Mouse (Mus musculus) layer of hippocampus, adult 2 months (tissue): ENCODE measurements around the gene Slc9a2. TPM values are rescaled to one million over a fixed set of nuclear protein-coding genes. Genes with fewer than 3 reads are reported as not detected.
A peak's percentile ranks its signal among the peaks of the same experiment; 100 is the strongest.
"Not testable (repeated sequence)": the region's sequence is repeated elsewhere in the genome, so short reads cannot be mapped to it uniquely, and the experiment has no call there.

Experiments used
- DNase-seq, 2 experiments: peaks; one replicate each; pipeline ENCODE4 v3.0.0; 2022; ENCODE audit warnings: low spot score in 2 of 2
- H3K27ac ChIP-seq: fragments of 200-600 bp; 2 replicates; pipeline ENCODE4 v1.8.1; 2022
- H3K4me3 ChIP-seq: fragments of 200-600 bp; 2 replicates; pipeline ENCODE4 v1.8.1; 2022; ENCODE audit warnings: mild to moderate bottlenecking
- CTCF ChIP-seq: fragments of 200-600 bp; conservative IDR thresholded peaks from 2 replicates; pipeline ENCODE4 v1.8.1; 2022; ENCODE audit warnings: antibody characterized with exemption, mild to moderate bottlenecking, moderate library complexity
- total RNA-seq, 2 experiments: library from RNA; stranded (reverse); gene quantifications; 2 replicates each; pipeline ENCODE4 v1.2.3; 2021

Slc9a2 gene
- total RNA-seq, 2 experiments from 2014 or later = 26.0 to 28.2 TPM

DNA sequence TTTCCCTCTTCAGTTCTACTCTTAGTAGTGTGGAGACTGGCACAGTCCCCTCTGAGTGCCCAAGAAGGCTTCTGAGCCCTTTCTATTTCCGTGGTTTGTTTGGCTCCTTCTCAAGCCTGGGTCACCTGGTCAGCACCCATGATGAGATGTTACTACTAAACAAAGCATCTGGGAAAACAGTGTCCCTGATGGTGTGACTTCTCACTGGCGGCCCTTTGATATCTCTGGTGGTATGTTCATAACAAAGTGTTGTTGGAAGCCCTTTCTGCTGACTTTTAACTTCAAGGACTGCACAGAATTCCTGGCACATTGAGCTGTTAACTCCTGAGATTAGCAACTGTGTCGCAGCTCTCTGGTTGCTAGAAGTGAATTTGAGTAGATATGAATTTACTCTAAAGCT, 10.3 kb upstream of the Slc9a2 start:
- no peak for DNase-seq
- Histone ChIP-seq H3K27ac (no peak overlapping the region), H3K4me3 (no peak overlapping the region)
- no peak for TF ChIP-seq CTCF

DNA sequence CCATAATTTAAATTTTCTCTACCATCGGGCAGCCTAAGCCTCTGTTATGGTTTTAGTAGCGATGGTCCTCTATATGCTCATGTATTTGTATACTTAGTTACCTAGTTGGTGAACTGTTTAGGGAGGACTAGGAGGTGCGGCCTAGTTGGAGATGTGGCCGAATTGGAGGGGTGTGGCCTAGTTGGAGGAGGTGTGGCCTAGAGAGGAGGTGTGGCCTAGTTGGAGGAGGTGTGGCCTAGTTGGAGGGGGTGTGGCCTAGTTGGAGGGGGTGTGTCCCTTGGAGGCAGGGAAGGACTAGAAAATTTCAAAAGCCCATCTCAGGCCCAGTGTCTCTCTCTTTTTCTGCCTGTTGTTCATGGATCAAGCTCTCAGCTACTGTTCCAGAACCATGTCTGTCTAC, 8.9 kb upstream of the Slc9a2 start:
- no peak for TF ChIP-seq CTCF
- no peak for DNase-seq
- Histone ChIP-seq H3K27ac (no peak overlapping the region), H3K4me3 (no peak overlapping the region)

- TF ChIP-seq CTCF = peak; percentile 54
Measured at GRCm38 (mm10) chr1:40677306-40677705, 3.1 kb upstream of the Slc9a2 start.

GRCm38 (mm10) chr1:40680868-40681698, 709 bp downstream of the Slc9a2 start:
- H3K4me3 ChIP-seq = peak overlapping the region; percentile 64
- peak in 1 of 2 experiments; percentile 33 for DNase-seq
- H3K27ac ChIP-seq = peak overlapping the region; percentile 81
- no peak for TF ChIP-seq CTCF

More at GRCm38 (mm10) chr1:40677306-40677705, 3.1 kb upstream of the Slc9a2 start:
- Histone ChIP-seq H3K27ac (no peak overlapping the region), H3K4me3 (no peak overlapping the region)
- DNase-seq = no peak

- Histone ChIP-seq H3K4me3 (peak overlapping the region; percentile 64), H3K27ac (peak overlapping the region; percentile 81)
- no peak for TF ChIP-seq CTCF
- no peak for DNase-seq
Measured at GRCm38 (mm10) chr1:40681699-40682510, 1.5 kb downstream of the Slc9a2 start.

- peak; percentile 60 for TF ChIP-seq CTCF
- Histone ChIP-seq H3K27ac (no peak overlapping the region), H3K4me3 (no peak overlapping the region)
- no peak for DNase-seq
Measured at GRCm38 (mm10) chr1:40694296-40694695, 13.9 kb downstream of the Slc9a2 start.

- H3K4me3 ChIP-seq = no peak overlapping the region
- DNase-seq = no peak
- no peak for TF ChIP-seq CTCF
Measured at GRCm38 (mm10) chr1:40696436-40696835, 16.1 kb downstream of the Slc9a2 start.

DNA sequence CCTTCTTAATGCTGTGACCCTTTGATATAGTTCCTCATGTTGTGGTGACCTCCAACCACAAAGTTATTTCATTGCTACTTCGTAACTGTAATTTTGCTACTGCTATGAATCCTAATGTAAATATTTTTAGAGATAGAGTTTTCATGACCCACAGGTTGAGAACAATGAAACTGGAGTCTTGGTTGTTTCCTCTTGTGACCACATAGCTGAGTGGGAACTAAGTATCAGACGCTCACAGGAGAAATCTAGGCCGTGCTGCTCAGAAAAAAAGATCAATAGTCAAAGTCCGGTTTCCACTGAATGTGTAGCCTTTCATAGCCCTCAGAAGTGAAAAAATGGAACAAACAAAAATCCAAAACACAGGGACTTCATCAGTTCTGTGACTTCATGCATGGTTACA, 24.7 kb downstream of the Slc9a2 start:
- Histone ChIP-seq H3K4me3 (no peak overlapping the region), H3K27ac (no peak overlapping the region)
- no peak for TF ChIP-seq CTCF
- DNase-seq = no peak

More at GRCm38 (mm10) chr1:40696436-40696835, 16.1 kb downstream of the Slc9a2 start:
- H3K27ac ChIP-seq = no peak overlapping the region

DNA sequence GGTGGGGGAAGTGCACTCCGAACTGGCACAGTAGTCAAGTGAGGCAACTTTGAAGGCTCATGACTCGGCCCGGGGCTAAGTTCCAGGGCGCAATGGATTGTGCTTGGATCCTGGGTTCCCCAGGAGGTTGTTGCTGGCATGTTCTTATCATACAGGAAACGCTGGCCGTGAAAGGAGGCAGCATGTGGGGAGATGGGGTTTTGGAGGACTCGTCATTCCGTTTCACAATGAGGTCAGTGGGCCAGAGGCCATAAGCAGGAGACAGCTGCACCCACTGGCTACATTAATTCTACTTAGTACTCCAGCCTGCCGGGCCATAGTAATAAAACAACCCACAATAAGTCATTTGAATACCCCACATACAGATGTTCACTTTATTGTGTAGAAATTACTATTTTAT, 34.6 kb downstream of the Slc9a2 start:
- no peak overlapping the region for H3K27ac ChIP-seq
- no peak for TF ChIP-seq CTCF
- no peak overlapping the region for H3K4me3 ChIP-seq
- DNase-seq = no peak

DNA sequence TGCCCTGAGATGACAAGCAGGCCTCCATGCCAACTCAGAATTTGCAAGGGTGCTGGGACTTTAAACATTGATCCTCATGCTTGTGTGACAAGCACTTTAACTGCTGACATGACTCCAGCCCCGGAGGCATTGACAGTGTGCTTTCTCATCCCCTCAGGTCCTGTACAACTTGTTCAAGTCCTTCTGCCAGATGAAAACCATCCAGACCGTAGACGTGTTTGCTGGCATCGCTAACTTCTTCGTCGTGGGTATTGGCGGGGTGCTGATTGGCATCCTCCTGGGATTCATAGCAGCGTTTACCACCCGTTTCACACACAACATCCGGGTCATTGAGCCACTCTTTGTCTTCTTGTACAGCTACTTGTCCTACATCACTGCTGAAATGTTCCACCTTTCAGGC, 45.7 kb downstream of the Slc9a2 start:
- Histone ChIP-seq H3K27ac (no peak overlapping the region), H3K4me3 (no peak overlapping the region)
- no peak for DNase-seq
- TF ChIP-seq CTCF = no peak

DNA sequence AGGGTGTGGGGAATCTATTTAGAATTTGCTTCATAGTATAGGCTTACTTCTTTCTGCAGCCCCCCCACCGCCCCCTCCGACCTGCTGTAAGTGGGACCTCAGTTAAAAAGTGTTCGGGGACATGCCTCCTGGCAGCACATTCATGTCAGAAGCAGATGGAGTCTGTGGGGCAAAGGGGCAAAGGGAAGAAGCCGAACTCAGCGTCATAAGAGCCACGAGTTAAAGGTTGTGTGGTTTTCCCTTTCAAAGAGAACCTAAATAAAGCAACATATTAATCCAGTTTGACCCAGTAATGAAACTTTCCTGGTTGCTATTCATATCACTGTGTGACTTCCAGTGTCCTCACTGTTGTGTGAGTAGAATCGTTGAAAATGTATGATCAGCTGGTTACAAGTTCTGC, 47.0 kb downstream of the Slc9a2 start:
- no peak for TF ChIP-seq CTCF
- DNase-seq = no peak

GRCm38 (mm10) chr1:40728636-40729035, 48.3 kb downstream of the Slc9a2 start:
- no peak for DNase-seq
- Histone ChIP-seq H3K4me3 (no peak overlapping the region), H3K27ac (no peak overlapping the region)
- no peak for TF ChIP-seq CTCF

More for the DNA sequence above, 47.0 kb downstream of the Slc9a2 start:
- Histone ChIP-seq H3K27ac (no peak overlapping the region), H3K4me3 (no peak overlapping the region)

- DNase-seq = no peak
- no peak overlapping the region for H3K4me3 ChIP-seq
- no peak for TF ChIP-seq CTCF
Measured at GRCm38 (mm10) chr1:40737671-40738070, 57.3 kb downstream of the Slc9a2 start.

DNA sequence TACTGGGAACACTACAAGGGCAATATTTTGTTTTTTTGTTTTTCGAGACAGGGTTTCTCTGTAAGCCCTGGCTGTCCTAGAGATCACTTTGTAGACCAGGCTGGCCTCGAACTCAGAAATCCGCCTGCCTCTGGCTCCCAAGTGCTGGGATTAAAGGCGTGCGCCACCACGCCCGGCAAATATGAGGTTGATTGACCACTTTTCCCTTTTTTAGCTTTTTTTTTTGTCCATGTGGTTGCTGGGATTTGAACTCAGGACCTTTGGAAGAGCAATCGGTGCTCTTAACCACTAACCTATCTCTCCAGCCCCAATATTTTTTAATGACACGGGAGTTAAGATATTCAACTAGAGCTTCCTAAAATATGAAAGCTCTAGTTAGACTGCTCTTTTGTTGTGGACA, 57.9 kb downstream of the Slc9a2 start:
- DNase-seq, H3K27ac ChIP-seq: not testable (repeated sequence)

More at GRCm38 (mm10) chr1:40737671-40738070, 57.3 kb downstream of the Slc9a2 start:
- no peak overlapping the region for H3K27ac ChIP-seq

More for the DNA sequence above, 57.9 kb downstream of the Slc9a2 start:
- not testable (repeated sequence) for H3K4me3 ChIP-seq
